In genomic region chr4:105122429-105122828, GRCm38 (mm10) we compare ENCODE assay signal across 10 mouse cellular contexts. TPM values are rescaled to one million over a fixed set of nuclear protein-coding genes. Genes with fewer than 3 reads are reported as not detected.
DNase-seq lines count a peak whose midpoint lies in the region; ATAC-seq lines count a peak whose summit lies in the region.
"Had no signal": no experiment of that assay in that cellular context is flagged by ENCODE, and none has a peak within 500 bp of the region (broad histone marks: within the 10 kb centered on the region; RNA-seq: fewer than 3 reads in every experiment).

No protein-coding gene starts in this region.

- WGBS in midbrain, embryonic 11.5 days = 54% methylated on average over 8 of the region's 8 CpGs
- WGBS in midbrain, embryonic 15.5 days = 48% methylated on average over 8 of the region's 8 CpGs
- 50% methylated on average over 8 of the region's 8 CpGs for WGBS in embryonic facial prominence, embryonic 10.5 days
- 38% methylated on average over 8 of the region's 8 CpGs for WGBS in intestine, embryonic 16.5 days

- no peaks in the 10 kb centered on the region for H3K27me3 ChIP-seq in midbrain, embryonic 11.5 days (ENCODE audit: control insufficient read depth, insufficient read depth, low read length)
- H3K27me3 ChIP-seq in midbrain, embryonic 15.5 days (replicated peaks) = no peaks in the 10 kb centered on the region
- no peaks in the 10 kb centered on the region for H3K27me3 ChIP-seq in embryonic facial prominence, embryonic 10.5 days (replicated peaks; ENCODE audit: low read depth, poor library complexity, severe bottlenecking)
- no peaks in the 10 kb centered on the region for H3K27me3 ChIP-seq in intestine, embryonic 16.5 days (replicated peaks; ENCODE audit: control insufficient read depth, insufficient read depth, low read length)
- H3K27me3 ChIP-seq: lung, embryonic 15.5 days had no signal

- no peak overlapping the region for H3K9ac ChIP-seq in midbrain, embryonic 11.5 days (ENCODE audit: low read length)
- no peak overlapping the region for H3K9ac ChIP-seq in midbrain, embryonic 15.5 days
- H3K9ac ChIP-seq in intestine, embryonic 16.5 days (ENCODE audit: low read depth, low read length) = no peak overlapping the region
- H3K9ac ChIP-seq: lung, embryonic 15.5 days had no signal

- H3K27ac ChIP-seq in midbrain, embryonic 11.5 days (ENCODE audit: low read depth, low read length) = no peak overlapping the region
- no peak overlapping the region for H3K27ac ChIP-seq in midbrain, embryonic 15.5 days
- H3K27ac ChIP-seq in embryonic facial prominence, embryonic 10.5 days (replicated peaks) = no peak overlapping the region
- H3K27ac ChIP-seq in intestine, embryonic 16.5 days (ENCODE audit: low read length) = no peak overlapping the region
- H3K27ac ChIP-seq: lung, embryonic 15.5 days had no signal

- no peak overlapping the region for H3K4me3 ChIP-seq in midbrain, embryonic 11.5 days (ENCODE audit: low read depth, low read length)
- no peak overlapping the region for H3K4me3 ChIP-seq in midbrain, embryonic 15.5 days
- H3K4me3 ChIP-seq in embryonic facial prominence, embryonic 10.5 days = no peak overlapping the region
- H3K4me3 ChIP-seq in intestine, embryonic 16.5 days (ENCODE audit: low read length) = no peak overlapping the region
- H3K4me3 ChIP-seq: erythroblast, embryonic 14.5 days; lung, embryonic 15.5 days had no signal

- H3K4me1 ChIP-seq in midbrain, embryonic 11.5 days (ENCODE audit: control insufficient read depth, insufficient read depth, low read length) = no peaks in the 10 kb centered on the region
- no peaks in the 10 kb centered on the region for H3K4me1 ChIP-seq in midbrain, embryonic 15.5 days
- H3K4me1 ChIP-seq in embryonic facial prominence, embryonic 10.5 days = no peaks in the 10 kb centered on the region
- peaks cover 3% of the 10 kb centered on the region; the same call in 1 of the 2 replicates for H3K4me1 ChIP-seq in intestine, embryonic 16.5 days (ENCODE audit: control insufficient read depth, insufficient read depth, low read length)
- H3K4me1 ChIP-seq: lung, embryonic 15.5 days had no signal

- DNase-seq in midbrain, embryonic 11.5 days (ENCODE audit: low spot score, missing footprints) = peak; percentile 93
- peak; percentile 82 for DNase-seq in adrenal gland, postnatal 14 days
- DNase-seq in embryonic facial prominence, embryonic 10.5 days (ENCODE audit: low spot score) = peak; percentile 69
- peak; percentile 74 to 81 for DNase-seq in lung, adult 18-20 months
- peak; percentile 69 for DNase-seq in skeletal muscle tissue, adult 2 months (ENCODE audit: low read depth, low spot score)

- ATAC-seq in midbrain, embryonic 11.5 days (ENCODE audit: low FRiP score) = 0 out of 2 replicates have a peak, but pooled peaks have one; percentile 54
- ATAC-seq in midbrain, embryonic 15.5 days (replicated peaks) = no peak
- ATAC-seq in intestine, embryonic 16.5 days = peak; percentile 58; the same call in 1 of the 2 replicates
- no peak for ATAC-seq in inflammation-experienced regulatory T-cells, adult 6 months

- H3K36me3 ChIP-seq in midbrain, embryonic 11.5 days (ENCODE audit: control insufficient read depth, insufficient read depth, low read length) = no peaks in the 10 kb centered on the region
- no peaks in the 10 kb centered on the region for H3K36me3 ChIP-seq in midbrain, embryonic 15.5 days (replicated peaks)
- H3K36me3 ChIP-seq in embryonic facial prominence, embryonic 10.5 days (replicated peaks) = no peaks in the 10 kb centered on the region
- H3K36me3 ChIP-seq in intestine, embryonic 16.5 days (ENCODE audit: control insufficient read depth, insufficient read depth, low read length) = no peaks in the 10 kb centered on the region
- H3K36me3 ChIP-seq: lung, embryonic 15.5 days had no signal

- H3K9me3 ChIP-seq in midbrain, embryonic 11.5 days (ENCODE audit: control insufficient read depth, low read length) = no peaks in the 10 kb centered on the region
- H3K9me3 ChIP-seq in midbrain, embryonic 15.5 days = no peaks in the 10 kb centered on the region
- no peaks in the 10 kb centered on the region for H3K9me3 ChIP-seq in embryonic facial prominence, embryonic 10.5 days
- H3K9me3 ChIP-seq in intestine, embryonic 16.5 days (ENCODE audit: control insufficient read depth, low read length) = no peaks in the 10 kb centered on the region
- H3K9me3 ChIP-seq: lung, embryonic 15.5 days had no signal

- H3K4me2 ChIP-seq in midbrain, embryonic 11.5 days = no peak overlapping the region
- no peak overlapping the region for H3K4me2 ChIP-seq in midbrain, embryonic 15.5 days
- no peak overlapping the region for H3K4me2 ChIP-seq in intestine, embryonic 16.5 days (ENCODE audit: low read depth, low read length)
- H3K4me2 ChIP-seq: lung, embryonic 15.5 days had no signal

RNA-seq across cellular contexts. Expression of gene Prkaa2, which starts 12.7 kb away (rescaled TPM):
- polyA plus RNA-seq in midbrain, embryonic 11.5 days (2014; fragmentation: Nextera tagmentation; extraction: Ambion mirVana) = 3.7 and 4.4 TPM in 2 replicates
- 15.4 and 16.8 TPM in 2 replicates for polyA plus RNA-seq in midbrain, embryonic 15.5 days (2015; fragmentation: Nextera tagmentation; extraction: Ambion mirVana)
- total RNA-seq in adrenal gland, postnatal 14 days (2021) = 6.5 and 7.6 TPM in 2 replicates
- 1.1 and 1.3 TPM in 2 replicates for polyA plus RNA-seq in embryonic facial prominence, embryonic 10.5 days (2016; fragmentation: Nextera tagmentation; extraction: Ambion mirVana)
- 6.3 and 7.2 TPM in 2 replicates for polyA plus RNA-seq in intestine, embryonic 16.5 days (2015; fragmentation: Nextera tagmentation; extraction: Ambion mirVana)
- not detected for polyA plus RNA-seq in inflammation-experienced regulatory T-cells, adult 6 months (2017; shearing (Covaris generic))
- polyA plus RNA-seq: erythroblast, embryonic 14.5 days had no signal

RNA-seq across cellular contexts. Expression of gene Plpp3, which starts 34.7 kb away (rescaled TPM):
- 46.3 and 47.0 TPM in 2 replicates for polyA plus RNA-seq in midbrain, embryonic 11.5 days (2014; fragmentation: Nextera tagmentation; extraction: Ambion mirVana)
- polyA plus RNA-seq in midbrain, embryonic 15.5 days (2015; fragmentation: Nextera tagmentation; extraction: Ambion mirVana) = 66.3 and 81.9 TPM in 2 replicates
- total RNA-seq in adrenal gland, postnatal 14 days (2021) = 190 and 195 TPM in 2 replicates
- polyA plus RNA-seq in embryonic facial prominence, embryonic 10.5 days (2016; fragmentation: Nextera tagmentation; extraction: Ambion mirVana) = 67.6 and 77.1 TPM in 2 replicates
- polyA plus RNA-seq in intestine, embryonic 16.5 days (2015; fragmentation: Nextera tagmentation; extraction: Ambion mirVana) = 46.0 and 48.4 TPM in 2 replicates
- polyA plus RNA-seq in inflammation-experienced regulatory T-cells, adult 6 months (2017; shearing (Covaris generic)) = under 1 TPM in 1 of 3 experiments, not detected in 2; 0.15 TPM

Comparison
In these comparisons a context has a peak if more than half of its experiments do, and no peak if none do; other contexts are left out.
1. ATAC-seq: peak in midbrain, embryonic 11.5 days (single experiment) and intestine, embryonic 16.5 days (single experiment); none in midbrain, embryonic 15.5 days (single experiment) and inflammation-experienced regulatory T-cells, adult 6 months (single experiment).
2. RNA of gene Plpp3, which starts 34.7 kb away (polyA plus RNA-seq): 67.6 to 77.1 TPM in embryonic facial prominence, embryonic 10.5 days, 66.3 to 81.9 TPM in midbrain, embryonic 15.5 days, 46.3 to 47.0 TPM in midbrain, embryonic 11.5 days and 46.0 to 48.4 TPM in intestine, embryonic 16.5 days; 0.15 TPM in inflammation-experienced regulatory T-cells, adult 6 months; every median in the first group is over 10 times any median in the second.
3. Peak in every context shown above with its lines, with median percentiles within 50 percentile points of each other: DNase-seq.